Mouse (Mus musculus) testis, adult 2 months (tissue): ENCODE data around the gene Emid1.
"Not testable (repeated sequence)": the region's sequence is repeated elsewhere in the genome, so short reads cannot be mapped to it uniquely, and the experiment has no call there.

Experiments
- CTCF ChIP-seq: fragments of 200-500 bp; IDR thresholded peaks from 2 replicates; pipeline ENCODE4 v1.5.1; 2012; ENCODE audit warnings: low read depth, mild to moderate bottlenecking, inconsistent platforms, low read length, moderate library complexity; ENCODE audit not compliant: control insufficient read depth, insufficient read depth, insufficient replicate concordance
- POLR2A ChIP-seq: fragments of 200-500 bp; IDR thresholded peaks from 2 replicates; pipeline ENCODE4 v1.6.1; 2012; ENCODE audit warnings: low read depth, mild to moderate bottlenecking, inconsistent platforms, low read length, moderate library complexity; ENCODE audit not compliant: control insufficient read depth

DNA sequence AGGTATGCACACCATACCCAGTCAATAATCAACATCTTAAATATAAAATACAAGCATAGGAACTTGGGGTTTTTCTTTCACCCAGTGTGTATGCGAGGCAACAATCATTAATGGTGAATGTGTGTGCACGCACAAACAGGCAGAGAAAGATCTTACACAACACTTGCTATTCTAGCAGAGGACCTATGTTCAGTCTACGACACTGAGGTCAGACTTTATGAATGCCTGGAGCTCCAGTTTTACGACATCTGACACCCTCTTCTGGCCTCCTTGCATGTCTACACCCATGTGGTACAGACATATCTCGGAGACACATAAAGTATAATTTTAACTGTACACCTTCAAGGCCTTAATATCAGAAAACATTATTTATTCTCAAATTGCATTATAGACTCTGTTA lies 75.2 kb downstream of the Emid1 start:
- TF ChIP-seq CTCF, POLR2A: not testable (repeated sequence)
